Mouse (Mus musculus) stomach, embryonic 14.5 days (tissue): Measurements from ENCODE around the gene Olfr1039. TPM values are rescaled to one million over a fixed set of nuclear protein-coding genes. Genes with fewer than 3 reads are reported as not detected.
"Not testable (repeated sequence)": the region's sequence is repeated elsewhere in the genome, so short reads cannot be mapped to it uniquely, and the experiment has no call there.

ENCODE experiments used
- ATAC-seq: fragments of 200-750 bp; cut with Nextera tagmentation; 2 replicates; pipeline ENCODE4 v1.8.0; 2017; ENCODE audit warnings: low read depth, moderate TSS enrichment; ENCODE audit not compliant: insufficient number of reproducible peaks, insufficient read depth, low FRiP score
- H3K27ac ChIP-seq: fragments of 300-500 bp; sonication (generic); 2 replicates; pipeline ENCODE4 v1.5.1; 2014; ENCODE audit warnings: mild to moderate bottlenecking, low read length, moderate library complexity, mixed read lengths
- H3K27me3 ChIP-seq: fragments of 300-500 bp; sonication (generic); 2 replicates; pipeline ENCODE4 v1.6.1; 2014; ENCODE audit warnings: low read length, control low read depth, mixed read lengths; ENCODE audit not compliant: control insufficient read depth, insufficient read depth
- H3K36me3 ChIP-seq: fragments of 300-500 bp; sonication (generic); 2 replicates; pipeline ENCODE4 v1.6.1; 2014; ENCODE audit warnings: mild to moderate bottlenecking, control low read depth, low read length, moderate library complexity, mixed read lengths; ENCODE audit not compliant: control insufficient read depth, insufficient read depth
- H3K4me1 ChIP-seq: fragments of 300-500 bp; sonication (generic); 2 replicates; pipeline ENCODE4 v1.6.1; 2014; ENCODE audit warnings: low read length, control low read depth, mixed read lengths; ENCODE audit not compliant: control insufficient read depth, insufficient read depth
- H3K4me2 ChIP-seq: fragments of 300-500 bp; sonication (generic); replicated peaks from 2 replicates; pipeline ENCODE4 v1.6.1; 2014; ENCODE audit warnings: low read depth, low read length, control low read depth
- H3K4me3 ChIP-seq: fragments of 300-500 bp; sonication (generic); 2 replicates; pipeline ENCODE4 v1.5.1; 2014; ENCODE audit warnings: low read depth, low read length, control low read depth
- H3K9ac ChIP-seq: fragments of 300-500 bp; sonication (generic); replicated peaks from 2 replicates; pipeline ENCODE4 v1.6.1; 2014; ENCODE audit warnings: low read depth, mild to moderate bottlenecking, control low read depth, low read length, moderate library complexity, mixed read lengths
- H3K9me3 ChIP-seq: fragments of 300-500 bp; sonication (generic); 2 replicates; pipeline ENCODE4 v1.6.1; 2016; ENCODE audit warnings: low read depth, low read length, control low read depth; ENCODE audit not compliant: control insufficient read depth
- WGBS: fragments of 180-500 bp; shearing (Covaris S2); extraction: QIAGEN DNeasy Blood & Tissue Kit; methylation state at CpG from one replicate; pipeline ENCODE4 v1.1.7; 2014; 5-methylcytosine and 5-hydroxymethylcytosine counted together
- polyA plus RNA-seq: library from polyadenylated mRNA; unstranded; fragments of >200 nt; fragmentation: Nextera tagmentation; extraction: Ambion mirVana; gene quantifications from 2 replicates; pipeline ENCODE4 v1.2.1, GENCODE M21; 2014

The Olfr1039 gene
- not detected in 2 replicates for polyA plus RNA-seq

DNA sequence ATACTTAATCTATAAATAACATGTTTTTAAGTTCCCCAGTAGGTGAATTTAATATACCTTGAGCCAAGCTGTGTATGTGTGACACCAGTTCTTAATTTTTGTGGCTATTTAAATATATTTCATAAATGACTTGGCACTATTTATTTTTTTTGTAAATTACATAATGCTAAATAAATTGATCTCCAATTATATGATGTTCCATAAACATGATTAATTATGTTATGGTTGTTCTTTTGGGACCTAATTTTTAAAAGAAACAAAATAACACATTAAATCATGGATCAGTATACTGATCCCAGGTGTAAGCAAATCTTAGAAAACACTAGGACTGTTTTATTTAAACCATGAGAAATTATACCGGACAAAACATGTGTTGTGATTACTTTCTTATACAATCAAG, at the start of gene Olfr1039:
Gene Olfr1039, minus strand, starts transcription at position 101 of the 400 bp plus-strand sequence.
- Histone ChIP-seq H3K27me3 (no peaks in the 10 kb centered on the region), H3K4me2 (no peak within 1 kb of the TSS), H3K4me3 (no peak within 1 kb of the TSS), H3K36me3 (no peaks in the 10 kb centered on the region), H3K4me1 (no peaks in the 10 kb centered on the region), H3K27ac (no peak within 1 kb of the TSS), H3K9ac (no peak within 1 kb of the TSS), H3K9me3 (no peaks in the 10 kb centered on the region)
- WGBS = 88% methylated on average over 1 of the region's 1 CpGs
- no peak for ATAC-seq

DNA sequence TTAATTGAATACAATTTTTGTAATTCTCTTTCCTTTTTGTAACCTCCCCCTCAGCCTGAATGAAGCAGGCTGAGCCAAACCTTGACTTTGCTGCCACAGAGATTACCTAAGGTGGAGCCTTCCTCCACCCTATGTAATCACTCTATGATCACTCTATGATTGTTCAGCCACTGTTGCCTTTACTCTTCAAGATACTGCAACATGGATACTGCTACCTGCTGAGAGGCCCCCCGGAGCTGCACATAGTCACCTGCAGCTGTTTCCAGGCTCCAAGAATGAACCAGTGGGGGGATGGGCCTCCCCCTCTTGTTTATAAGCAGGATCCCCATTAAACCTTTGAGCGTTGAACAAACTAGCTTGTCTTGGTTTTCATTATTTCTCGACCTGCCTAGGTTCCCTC, 44.2 kb upstream of the Olfr1039 start:
- no peak for ATAC-seq
- no peaks in the 10 kb centered on the region for H3K36me3 ChIP-seq
- no peaks in the 10 kb centered on the region for H3K4me1 ChIP-seq
- H3K9ac ChIP-seq = no peak overlapping the region
- H3K27ac ChIP-seq = no peak overlapping the region
- H3K4me3 ChIP-seq = no peak overlapping the region
- H3K9me3 ChIP-seq = no peaks in the 10 kb centered on the region
- H3K27me3 ChIP-seq = no peaks in the 10 kb centered on the region
- WGBS = 70% methylated on average over 3 of the region's 3 CpGs
- H3K4me2 ChIP-seq = no peak overlapping the region

DNA sequence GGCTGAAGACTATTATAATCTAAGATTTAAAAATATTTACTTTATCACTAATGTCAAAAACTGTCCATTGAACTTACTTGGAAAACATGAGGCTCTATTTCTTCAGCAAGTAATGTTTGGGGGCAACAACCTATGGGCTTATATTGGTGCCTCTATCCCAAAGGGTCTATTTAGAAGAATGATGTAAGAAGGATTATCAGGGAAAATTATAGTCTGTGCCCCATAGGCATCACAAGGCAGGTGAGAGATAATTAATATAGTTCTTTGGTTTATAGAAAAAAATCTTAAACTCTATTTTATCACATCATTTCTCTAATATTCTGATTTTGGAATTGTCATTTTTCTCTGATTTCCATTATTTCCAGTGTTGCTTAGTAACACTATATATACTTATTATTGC, 42.0 kb upstream of the Olfr1039 start, which contains the start of gene Olfr1044:
Gene Olfr1044, minus strand, starts transcription at position 101 of the 400 bp plus-strand sequence.
- Histone ChIP-seq H3K36me3 (no peaks in the 10 kb centered on the region), H3K4me1 (no peaks in the 10 kb centered on the region), H3K9me3 (no peaks in the 10 kb centered on the region), H3K4me2 (no peak within 1 kb of the TSS), H3K27me3 (no peaks in the 10 kb centered on the region), H3K9ac (no peak within 1 kb of the TSS), H3K4me3 (no peak within 1 kb of the TSS), H3K27ac (no peak within 1 kb of the TSS)
- no peak for ATAC-seq

DNA sequence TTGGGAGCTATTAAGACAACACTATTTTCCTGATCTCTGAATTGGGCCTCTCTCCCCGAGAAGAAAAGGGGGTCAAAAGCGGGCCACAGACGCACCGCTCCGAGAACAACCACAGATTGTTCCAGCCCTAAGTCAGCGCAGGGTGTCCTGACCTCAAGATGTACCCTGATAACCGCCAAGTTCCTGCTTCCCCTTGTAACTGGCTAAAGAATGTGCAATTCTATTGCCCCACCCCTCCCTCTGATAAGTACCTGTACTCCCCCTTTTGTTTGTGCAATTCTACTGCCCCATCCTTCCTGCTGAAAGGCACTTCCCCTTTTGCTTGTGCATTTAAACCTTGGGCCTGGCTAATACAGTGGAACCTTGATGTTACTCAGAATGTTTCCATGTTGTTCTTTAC, 39.7 kb upstream of the Olfr1039 start:
- not testable (repeated sequence) for H3K4me1 ChIP-seq, H3K4me3 ChIP-seq, H3K4me2 ChIP-seq, H3K9me3 ChIP-seq, H3K27me3 ChIP-seq, H3K9ac ChIP-seq, H3K36me3 ChIP-seq, H3K27ac ChIP-seq, ATAC-seq
- WGBS = 81% methylated on average over 7 of the region's 7 CpGs

DNA sequence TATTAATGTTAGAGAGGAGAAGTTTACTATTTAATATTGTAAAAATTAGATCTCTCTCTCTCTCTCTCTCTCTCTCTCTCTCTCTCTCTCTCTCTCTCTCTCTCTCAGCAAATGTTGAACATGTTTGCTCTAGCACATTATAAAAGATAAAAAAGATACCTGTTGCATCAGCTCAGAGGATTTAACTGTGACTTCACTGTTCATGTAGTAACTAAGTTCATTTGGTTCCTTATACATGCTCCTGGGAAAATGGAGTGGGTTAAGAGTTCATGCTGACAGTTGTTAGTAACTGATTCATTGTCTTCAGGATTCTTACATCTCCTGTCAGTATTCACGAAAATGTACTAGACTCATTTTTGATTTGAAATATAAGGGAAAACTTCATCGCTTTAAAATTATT, 31.7 kb upstream of the Olfr1039 start, which contains the start of gene Olfr1043:
Gene Olfr1043, minus strand, starts transcription at position 101 of the 400 bp plus-strand sequence.
- H3K27ac ChIP-seq = no peak within 1 kb of the TSS
- H3K9me3 ChIP-seq = no peaks in the 10 kb centered on the region
- no peak within 1 kb of the TSS for H3K9ac ChIP-seq
- H3K4me1 ChIP-seq = no peaks in the 10 kb centered on the region
- 92% methylated on average over 2 of the region's 2 CpGs for WGBS
- no peaks in the 10 kb centered on the region for H3K36me3 ChIP-seq
- H3K27me3 ChIP-seq = no peaks in the 10 kb centered on the region
- H3K4me3 ChIP-seq = no peak within 1 kb of the TSS
- H3K4me2 ChIP-seq = no peak within 1 kb of the TSS
- no peak for ATAC-seq

DNA sequence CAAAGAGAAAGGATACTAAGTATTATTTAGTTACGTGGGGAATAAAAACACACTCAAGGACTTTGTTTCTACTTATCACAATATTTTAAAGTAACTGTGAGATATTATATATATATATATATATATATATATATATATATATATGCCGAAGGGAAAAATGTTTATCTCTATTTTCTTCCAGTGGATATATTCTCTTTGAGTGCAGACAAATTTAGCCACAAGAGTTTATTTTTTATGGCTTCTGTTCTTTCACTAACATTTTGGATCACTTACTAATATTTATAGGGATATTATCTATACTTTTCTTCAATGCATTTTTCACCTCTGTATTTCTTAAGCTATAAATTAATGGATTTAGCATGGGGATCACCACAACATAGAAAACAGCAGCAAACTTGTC, 26.0 kb upstream of the Olfr1039 start, which contains the start of gene Olfr1042:
Gene Olfr1042, minus strand, starts transcription at position 101 of the 400 bp plus-strand sequence.
- Histone ChIP-seq H3K4me3 (no peak within 1 kb of the TSS), H3K9ac (no peak within 1 kb of the TSS), H3K9me3 (no peaks in the 10 kb centered on the region), H3K27ac (no peak within 1 kb of the TSS), H3K4me1 (no peaks in the 10 kb centered on the region), H3K27me3 (no peaks in the 10 kb centered on the region), H3K4me2 (no peak within 1 kb of the TSS), H3K36me3 (no peaks in the 10 kb centered on the region)
- WGBS = 85% methylated on average over 2 of the region's 2 CpGs
- no peak for ATAC-seq

DNA sequence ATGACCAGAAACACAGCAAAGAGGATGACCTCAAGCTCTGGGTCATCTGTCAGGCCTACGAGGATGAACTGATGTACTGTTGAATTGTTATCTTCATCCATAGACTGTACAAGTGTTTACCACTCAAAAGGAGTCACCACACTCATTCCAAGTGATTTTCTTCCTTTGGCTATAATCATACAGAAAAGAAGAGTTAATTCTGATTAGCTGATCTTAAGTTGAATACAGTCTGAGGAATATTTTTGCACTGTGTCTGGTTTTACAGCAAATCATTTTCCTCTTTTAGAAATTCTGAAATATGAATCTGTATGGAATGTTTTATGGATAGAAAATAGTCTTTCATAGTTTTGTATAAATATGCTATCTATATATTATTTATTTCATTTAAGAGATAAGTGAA, 10.9 kb upstream of the Olfr1039 start, which contains the start of gene Olfr1040:
Gene Olfr1040, minus strand, starts transcription at position 101 of the 400 bp plus-strand sequence.
- WGBS = 76% methylated on average over 1 of the region's 1 CpGs
- Histone ChIP-seq H3K4me2 (no peak within 1 kb of the TSS), H3K4me1 (no peaks in the 10 kb centered on the region), H3K4me3 (no peak within 1 kb of the TSS), H3K27ac (no peak within 1 kb of the TSS), H3K9me3 (no peaks in the 10 kb centered on the region), H3K36me3 (no peaks in the 10 kb centered on the region), H3K27me3 (no peaks in the 10 kb centered on the region), H3K9ac (no peak within 1 kb of the TSS)
- ATAC-seq = no peak

DNA sequence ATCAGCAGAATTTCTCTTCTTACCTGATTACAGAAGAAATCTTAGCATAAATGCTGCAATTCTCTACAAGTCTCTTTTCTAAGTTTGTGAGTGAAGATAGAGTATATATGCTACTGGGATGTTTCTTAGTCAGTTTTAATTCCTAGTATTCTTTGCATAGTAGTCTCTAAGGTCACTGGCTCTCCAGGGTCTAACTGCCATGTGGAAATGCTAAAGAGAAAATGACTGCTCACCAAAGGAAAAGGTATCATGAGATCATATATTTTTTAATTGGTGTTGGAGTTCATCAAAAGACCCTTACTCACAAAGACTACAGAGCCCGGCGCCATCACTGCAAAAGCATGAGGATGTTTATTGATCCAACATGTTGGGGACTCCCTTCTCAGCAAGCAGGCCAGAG, 48.4 kb downstream of the Olfr1039 start, which contains the start of gene Olfr1037:
Gene Olfr1037, minus strand, starts transcription at position 101 of the 400 bp plus-strand sequence.
- no peaks in the 10 kb centered on the region for H3K9me3 ChIP-seq
- WGBS = 90% methylated on average over 2 of the region's 2 CpGs
- no peaks in the 10 kb centered on the region for H3K36me3 ChIP-seq
- H3K4me2 ChIP-seq = no peak within 1 kb of the TSS
- ATAC-seq = no peak
- no peak within 1 kb of the TSS for H3K27ac ChIP-seq
- no peak within 1 kb of the TSS for H3K9ac ChIP-seq
- no peak within 1 kb of the TSS for H3K4me3 ChIP-seq
- H3K27me3 ChIP-seq = no peaks in the 10 kb centered on the region
- no peaks in the 10 kb centered on the region for H3K4me1 ChIP-seq

DNA sequence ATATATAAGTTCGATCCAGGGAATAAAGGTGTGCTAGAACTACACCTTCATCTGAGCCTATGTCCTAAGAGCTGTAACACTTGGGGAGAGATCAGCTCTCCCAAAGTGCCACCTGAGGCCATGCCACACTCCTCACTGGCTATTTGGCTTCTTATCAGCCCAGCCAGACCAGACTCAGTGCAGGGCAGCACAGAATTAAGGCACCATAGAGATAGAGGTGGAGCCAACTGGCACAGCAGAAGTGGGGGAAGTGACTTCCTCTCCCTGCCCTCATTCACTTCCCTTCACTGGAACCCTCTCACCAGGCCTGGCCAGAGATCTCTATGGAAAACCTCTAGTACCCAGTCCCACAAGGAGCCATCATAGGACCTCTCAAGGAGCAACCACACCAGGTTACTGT, 55.2 kb downstream of the Olfr1039 start:
- H3K4me2 ChIP-seq, H3K36me3 ChIP-seq, H3K9me3 ChIP-seq, ATAC-seq, H3K27ac ChIP-seq, H3K9ac ChIP-seq, H3K4me1 ChIP-seq, H3K27me3 ChIP-seq, H3K4me3 ChIP-seq: not testable (repeated sequence)
- 96% methylated on average over 1 of the region's 1 CpGs for WGBS
